Mouse (Mus musculus): ENCODE results near the gene Bend4.

The Bend4 gene

GRCm38 (mm10) chr5:67411475-67411874 lies 16.6 kb downstream of the Bend4 start:
- DNase-seq = no peak

- DNase-seq = peak; percentile 29
Measured at GRCm38 (mm10) chr5:67410426-67410825, 17.7 kb downstream of the Bend4 start.

GRCm38 (mm10) chr5:67408391-67408790 lies 19.7 kb downstream of the Bend4 start:
- DNase-seq = no peak

- DNase-seq = no peak
Measured at GRCm38 (mm10) chr5:67404919-67405318, 23.2 kb downstream of the Bend4 start.

GRCm38 (mm10) chr5:67404380-67404779 lies 23.7 kb downstream of the Bend4 start:
- DNase-seq = no peak

- peak; percentile 54 for DNase-seq
Measured at GRCm38 (mm10) chr5:67401612-67402011, 26.5 kb downstream of the Bend4 start.

- DNase-seq = peak; percentile 37
Measured at GRCm38 (mm10) chr5:67400608-67401480, 27.3 kb downstream of the Bend4 start.

GRCm38 (mm10) chr5:67399876-67400607 lies 28.1 kb downstream of the Bend4 start:
- DNase-seq = no peak

- peak; percentile 29 for DNase-seq
Measured at GRCm38 (mm10) chr5:67397186-67397585, 30.9 kb downstream of the Bend4 start.

- DNase-seq = no peak
Measured at GRCm38 (mm10) chr5:67395211-67395851, 32.8 kb downstream of the Bend4 start.

- no peak for DNase-seq
Measured at GRCm38 (mm10) chr5:67393951-67394350, 34.2 kb downstream of the Bend4 start.

- no peak for DNase-seq
Measured at GRCm38 (mm10) chr5:67382556-67382955, 45.6 kb downstream of the Bend4 start.

GRCm38 (mm10) chr5:67381690-67382089 lies 46.4 kb downstream of the Bend4 start:
- DNase-seq = no peak

GRCm38 (mm10) chr5:67377044-67377621 lies 51.0 kb downstream of the Bend4 start:
- no peak for DNase-seq

- no peak for DNase-seq
Measured at GRCm38 (mm10) chr5:67362931-67363330, 65.2 kb downstream of the Bend4 start.

GRCm38 (mm10) chr5:67362316-67362715 lies 65.8 kb downstream of the Bend4 start:
- no peak for DNase-seq

- DNase-seq = no peak
Measured at GRCm38 (mm10) chr5:67348949-67349348, 79.2 kb downstream of the Bend4 start.

- DNase-seq = no peak
Measured at GRCm38 (mm10) chr5:67347060-67347459, 81.0 kb downstream of the Bend4 start.
